Mouse (Mus musculus): ENCODE data around the gene Lancl1. TPM values are rescaled to one million over a fixed set of nuclear protein-coding genes. Genes with fewer than 3 reads are reported as not detected.

Lancl1 gene
- total and polyA plus RNA-seq, 3 experiments, result 29.3 to 50.3 TPM; not detected in 1

DNA sequence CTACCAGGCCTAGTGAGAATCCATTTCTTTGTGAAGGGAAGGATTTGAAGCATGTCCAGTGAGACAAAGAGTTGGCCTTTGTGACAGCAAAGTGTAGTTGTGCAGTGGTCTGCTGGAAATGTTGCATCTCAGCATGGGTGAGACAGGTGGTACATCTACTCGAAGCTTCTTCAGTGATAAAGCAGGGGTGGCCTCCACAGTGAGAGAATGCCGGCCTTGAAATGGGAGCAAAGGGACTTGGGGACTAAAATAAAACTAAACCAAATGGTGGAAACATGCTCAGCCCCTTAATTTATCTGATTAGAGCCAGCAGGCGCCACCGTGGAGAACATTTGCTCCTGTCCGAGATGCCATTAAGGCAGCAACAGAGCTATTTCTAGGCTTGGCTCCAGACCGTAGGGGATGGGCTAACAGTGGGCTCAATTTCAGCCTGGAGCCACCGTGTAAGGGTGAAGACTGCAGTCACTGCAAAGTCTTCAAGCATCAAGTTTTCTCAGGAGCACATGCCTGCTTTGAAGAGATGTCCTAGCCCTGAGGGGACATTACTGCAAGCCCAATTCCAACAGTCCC is 53.5 kb downstream of the Lancl1 start:
- TF ChIP-seq SMC3 (IDR thresholded peaks at IDR 0.05; ENCODE audit: low read depth, low read length) (no peak), RCOR1 (IDR thresholded peaks at IDR 0.05; ENCODE audit: low read depth, low read length) (no peak), GATA1 (IDR thresholded peaks at IDR 0.05; ENCODE audit: low read depth, low read length) (no peak), USF1 (IDR thresholded peaks at IDR 0.05; ENCODE audit: low read depth, low read length) (no peak), MYB (IDR thresholded peaks at IDR 0.05; ENCODE audit: low read depth, low read length) (no peak), MXI1 (IDR thresholded peaks at IDR 0.05; ENCODE audit: low read depth, low read length) (no peak), BHLHE40 (IDR thresholded peaks at IDR 0.05; ENCODE audit: borderline replicate concordance, low read depth, low read length) (no peak), POLR2AphosphoS5 (IDR thresholded peaks at IDR 0.05; ENCODE audit: borderline replicate concordance, low read depth, low read length) (no peak), ZC3H11A (IDR thresholded peaks at IDR 0.05; ENCODE audit: low read depth, low read length) (no peak), ETS1 (IDR thresholded peaks at IDR 0.05; ENCODE audit: low read depth, low read length) (no peak), ZMIZ1 (IDR thresholded peaks at IDR 0.05; ENCODE audit: low read depth, low read length) (no peak), CHD1 (IDR thresholded peaks at IDR 0.05; ENCODE audit: low read depth, low read length) (no peak)
- no peak for DNase-seq (ENCODE audit: low read depth, low spot score)
- no peak overlapping the region for H3K9ac ChIP-seq (ENCODE audit: control insufficient read depth, low read depth, low read length, poor library complexity, severe bottlenecking)
- no peak overlapping the region for H3K4me3 ChIP-seq (ENCODE audit: control insufficient read depth in 1 of 2, insufficient read depth in 1 of 2, low read depth in 2 of 2, low read length in 2 of 2)
- H3K27me3 ChIP-seq (ENCODE audit: control insufficient read depth in 1 of 2, insufficient read depth in 2 of 2, low read length in 2 of 2), result no peaks in the 10 kb centered on the region
- no peaks in the 10 kb centered on the region for H3K9me3 ChIP-seq (replicated peaks; ENCODE audit: insufficient read depth, low read length)
- H3K79me2 ChIP-seq (ENCODE audit: control insufficient read depth, insufficient read depth, low read length, poor library complexity), result no peaks in the 10 kb centered on the region
- H3K36me3 ChIP-seq (ENCODE audit: control insufficient read depth in 1 of 2, insufficient read depth in 2 of 2, low read length in 2 of 2), result no peaks in the 10 kb centered on the region
- H3K27ac ChIP-seq (ENCODE audit: control insufficient read depth, low read depth, low read length), result no peak overlapping the region
- peaks cover 0 to 9% of the 10 kb centered on the region in 2 experiments; a peak in 1 of 4 replicates for H3K4me1 ChIP-seq (ENCODE audit: control insufficient read depth in 1 of 2, insufficient read depth in 2 of 2, low read length in 2 of 2)

DNA sequence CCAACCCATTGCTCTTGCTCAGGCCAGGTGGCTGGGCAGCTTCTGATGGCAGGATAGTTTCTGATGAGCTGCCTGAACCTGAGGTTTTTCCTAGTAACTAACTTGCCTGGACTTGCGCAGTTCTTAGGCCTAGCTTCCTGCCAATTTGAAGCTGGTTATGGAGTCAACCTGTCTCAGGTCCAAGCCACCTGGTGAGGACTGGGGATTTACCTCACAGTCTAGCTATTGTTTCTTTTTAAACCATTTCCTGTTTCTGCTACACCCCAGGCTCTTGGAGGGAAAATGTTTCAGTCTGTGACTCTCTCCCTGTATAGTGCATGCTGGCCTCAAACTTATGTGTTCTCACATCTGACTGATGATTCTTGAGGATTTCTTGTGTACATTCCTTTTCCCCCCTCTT is 58.5 kb downstream of the Lancl1 start:
- Histone ChIP-seq H3K4me3 (ENCODE audit: control insufficient read depth in 1 of 2, insufficient read depth in 1 of 2, low read depth in 2 of 2, low read length in 2 of 2) (no peak overlapping the region), H3K4me1 (ENCODE audit: control insufficient read depth in 1 of 2, insufficient read depth in 2 of 2, low read length in 2 of 2) (no peaks in the 10 kb centered on the region), H3K9ac (ENCODE audit: control insufficient read depth, low read depth, low read length, poor library complexity, severe bottlenecking) (no peak overlapping the region), H3K36me3 (ENCODE audit: control insufficient read depth in 1 of 2, insufficient read depth in 2 of 2, low read length in 2 of 2) (no peaks in the 10 kb centered on the region), H3K27ac (ENCODE audit: control insufficient read depth, low read depth, low read length) (no peak overlapping the region), H3K27me3 (ENCODE audit: control insufficient read depth in 1 of 2, insufficient read depth in 2 of 2, low read length in 2 of 2) (no peaks in the 10 kb centered on the region; a peak in 2 of 4 replicates), H3K79me2 (ENCODE audit: control insufficient read depth, insufficient read depth, low read length, poor library complexity) (no peaks in the 10 kb centered on the region), H3K9me3 (replicated peaks; ENCODE audit: insufficient read depth, low read length) (no peaks in the 10 kb centered on the region)
- no peak for DNase-seq (ENCODE audit: low read depth, low spot score)
- TF ChIP-seq NELFE (IDR thresholded peaks at IDR 0.05; ENCODE audit: low read depth, low read length), result no peak
- no peak for TF ChIP-seq MAZ (IDR thresholded peaks at IDR 0.05; ENCODE audit: low read depth, low read length)
- no peak for TF ChIP-seq CHD2 (IDR thresholded peaks at IDR 0.05; ENCODE audit: low read length)
- TF ChIP-seq SIN3A (IDR thresholded peaks at IDR 0.05; ENCODE audit: low read length), result no peak
- TF ChIP-seq USF2 (IDR thresholded peaks at IDR 0.05; ENCODE audit: borderline replicate concordance in 1 of 2, insufficient read depth in 1 of 2, low read depth in 1 of 2, low read length in 2 of 2), result no peak
- TF ChIP-seq NRF1 (IDR thresholded peaks at IDR 0.05; ENCODE audit: insufficient read depth, low read depth, low read length, poor library complexity, severe bottlenecking), result no peak
- no peak for TF ChIP-seq JUND (IDR thresholded peaks at IDR 0.05; ENCODE audit: low read depth, low read length)
- no peak for TF ChIP-seq E2F4 (IDR thresholded peaks at IDR 0.05; ENCODE audit: borderline replicate concordance, low read depth, low read length)
- TF ChIP-seq MYC (IDR thresholded peaks at IDR 0.05; ENCODE audit: low read depth, low read length), result no peak
- no peak for TF ChIP-seq POLR2AphosphoS2 (IDR thresholded peaks at IDR 0.05; ENCODE audit: low read length)
- no peak for TF ChIP-seq POLR2AphosphoS5 (IDR thresholded peaks at IDR 0.05; ENCODE audit: borderline replicate concordance, low read depth, low read length)
- no peak for TF ChIP-seq TBP (IDR thresholded peaks at IDR 0.05; ENCODE audit: low read depth, low read length)
- no peak for TF ChIP-seq GABPA (IDR thresholded peaks at IDR 0.05; ENCODE audit: low read depth, low read length)
- no peak for TF ChIP-seq ZC3H11A (IDR thresholded peaks at IDR 0.05; ENCODE audit: low read depth, low read length)
- no peak for TF ChIP-seq SMC3 (IDR thresholded peaks at IDR 0.05; ENCODE audit: low read depth, low read length)
- no peak for TF ChIP-seq EP300 (IDR thresholded peaks at IDR 0.05; ENCODE audit: low read depth in 1 of 2, low read length in 2 of 2)
- no peak for TF ChIP-seq MXI1 (IDR thresholded peaks at IDR 0.05; ENCODE audit: low read depth, low read length)
- TF ChIP-seq MAX (IDR thresholded peaks at IDR 0.05; ENCODE audit: low read length), result no peak
- TF ChIP-seq MEF2A (IDR thresholded peaks at IDR 0.05; ENCODE audit: extremely low read depth, insufficient replicate concordance, low read depth, low read length, poor library complexity, severe bottlenecking), result no peak
- no peak for TF ChIP-seq USF1 (IDR thresholded peaks at IDR 0.05; ENCODE audit: low read depth, low read length)

Measured in MEL (cell line).